Mouse (Mus musculus): ENCODE data around the gene Tns1.

DNA sequence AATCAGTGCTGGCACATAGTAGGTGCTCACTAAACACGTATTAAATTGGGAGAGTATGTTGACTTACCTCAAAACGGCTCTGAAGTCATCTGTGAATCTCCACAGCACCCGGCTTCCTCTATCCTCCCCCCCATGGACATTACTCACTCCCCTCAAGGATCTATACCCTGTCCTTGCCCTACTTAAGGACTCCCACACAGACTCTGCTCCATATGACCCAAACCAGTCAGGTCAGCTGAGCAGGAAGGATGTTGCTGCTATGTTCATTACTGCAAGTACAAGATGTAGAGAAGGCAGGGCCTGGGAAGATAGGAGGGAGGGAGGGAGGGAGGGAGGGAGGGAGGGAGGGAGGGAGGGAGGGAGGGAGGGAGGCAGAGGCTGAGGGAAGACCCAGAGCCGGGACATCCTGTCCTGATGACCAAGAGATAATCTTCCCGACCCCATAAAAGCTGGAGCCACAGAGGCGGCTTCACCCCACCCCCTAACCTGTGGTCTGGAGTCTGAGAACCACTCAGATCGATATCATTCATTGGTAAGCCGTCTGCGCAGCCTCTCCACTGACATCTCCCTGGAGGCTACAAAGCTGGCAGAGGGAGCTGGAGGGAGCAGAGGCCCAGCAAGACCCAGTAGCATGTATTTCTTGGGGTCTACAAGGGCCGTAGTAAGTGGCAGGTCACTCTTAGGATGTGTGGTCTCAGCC lies 219.0 kb downstream of the Tns1 start:
- TF ChIP-seq POLR2A (IDR thresholded peaks at IDR 0.05; ENCODE audit: insufficient read length, low read depth) (no peak), CEBPB (IDR thresholded peaks at IDR 0.05; ENCODE audit: insufficient read depth, poor library complexity, severe bottlenecking) (no peak), TCF12 (IDR thresholded peaks at IDR 0.05; ENCODE audit: insufficient read depth, poor library complexity, severe bottlenecking) (no peak), E2F4 (IDR thresholded peaks at IDR 0.05; ENCODE audit: insufficient read depth) (no peak), MAX (IDR thresholded peaks at IDR 0.05; ENCODE audit: low read depth) (no peak)
